Mouse (Mus musculus) midbrain, postnatal 0 days (tissue): ENCODE data around the gene Olfr317. TPM values are rescaled to one million over a fixed set of nuclear protein-coding genes. Genes with fewer than 3 reads are reported as not detected.
"Not testable (repeated sequence)": the region's sequence is repeated elsewhere in the genome, so short reads cannot be mapped to it uniquely, and the experiment has no call there.

ENCODE experiments used
- ATAC-seq: fragments of 200-750 bp; cut with Nextera tagmentation; 2 replicates; pipeline ENCODE4 v1.8.0; 2017; ENCODE audit warnings: moderate number of reproducible peaks, mild to moderate bottlenecking, moderate TSS enrichment, moderate library complexity; ENCODE audit not compliant: low FRiP score
- DNase-seq: peaks from one replicate; pipeline ENCODE4 v3.0.0-alpha.2; 2015; ENCODE audit warnings: low spot score
- H3K27ac ChIP-seq: fragments of 300-500 bp; sonication (generic); 2 replicates; pipeline ENCODE4 v1.5.1; 2014; ENCODE audit warnings: low read depth, mild to moderate bottlenecking, low read length, mixed read lengths
- H3K27me3 ChIP-seq: fragments of 300-500 bp; sonication (generic); 2 replicates; pipeline ENCODE4 v1.6.1; 2014; ENCODE audit warnings: low read length, control low read depth, mixed read lengths; ENCODE audit not compliant: insufficient read depth
- H3K36me3 ChIP-seq: fragments of 300-500 bp; sonication (generic); 2 replicates; pipeline ENCODE4 v1.6.1; 2014; ENCODE audit warnings: low read length, control low read depth, mixed read lengths; ENCODE audit not compliant: insufficient read depth
- H3K4me1 ChIP-seq: fragments of 300-500 bp; sonication (generic); 2 replicates; pipeline ENCODE4 v1.6.1; 2014; ENCODE audit warnings: mild to moderate bottlenecking, control low read depth, antibody characterized with exemption, low read length, mixed read lengths; ENCODE audit not compliant: insufficient read depth
- H3K4me2 ChIP-seq: fragments of 300-500 bp; sonication (generic); 2 replicates; pipeline ENCODE4 v1.6.1; 2014; ENCODE audit warnings: low read depth, mild to moderate bottlenecking, low read length, mixed read lengths; ENCODE audit not compliant: poor library complexity, severe bottlenecking
- H3K4me3 ChIP-seq: fragments of 300-500 bp; sonication (generic); 2 replicates; pipeline ENCODE4 v1.5.1; 2014; ENCODE audit warnings: low read depth, mild to moderate bottlenecking, low read length, moderate library complexity
- H3K9ac ChIP-seq: fragments of 300-500 bp; sonication (generic); replicated peaks from 2 replicates; pipeline ENCODE4 v1.6.1; 2014; ENCODE audit warnings: mild to moderate bottlenecking, low read length, moderate library complexity, mixed read lengths; ENCODE audit not compliant: poor library complexity, severe bottlenecking
- H3K9me3 ChIP-seq: fragments of 300-500 bp; sonication (generic); 2 replicates; pipeline ENCODE4 v1.6.1; 2016; ENCODE audit warnings: low read length, control low read depth
- CTCF ChIP-seq: IDR thresholded peaks from 2 replicates; pipeline ENCODE4 v1.5.1; 2016; ENCODE audit warnings: antibody characterized with exemption, mild to moderate bottlenecking
- WGBS: fragments of 180-500 bp; shearing (Covaris S2); extraction: QIAGEN DNeasy Blood & Tissue Kit; methylation state at CpG from one replicate; pipeline ENCODE4 v1.1.7; 2014; 5-methylcytosine and 5-hydroxymethylcytosine counted together
- polyA plus RNA-seq: library from polyadenylated mRNA; unstranded; fragments of >200 nt; fragmentation: Nextera tagmentation; extraction: Ambion mirVana; gene quantifications from 2 replicates; pipeline ENCODE4 v1.2.1, GENCODE M21; 2015
- total RNA-seq: library from RNA; depleted of rRNA; stranded (reverse); fragments of >200 nt; gene quantifications from 2 replicates; pipeline ENCODE4 v1.2.3, GENCODE M21; 2014

Gene Olfr317
- total and polyA plus RNA-seq, 2 experiments from 2014 or later = 0.11 to 0.12 TPM

DNA sequence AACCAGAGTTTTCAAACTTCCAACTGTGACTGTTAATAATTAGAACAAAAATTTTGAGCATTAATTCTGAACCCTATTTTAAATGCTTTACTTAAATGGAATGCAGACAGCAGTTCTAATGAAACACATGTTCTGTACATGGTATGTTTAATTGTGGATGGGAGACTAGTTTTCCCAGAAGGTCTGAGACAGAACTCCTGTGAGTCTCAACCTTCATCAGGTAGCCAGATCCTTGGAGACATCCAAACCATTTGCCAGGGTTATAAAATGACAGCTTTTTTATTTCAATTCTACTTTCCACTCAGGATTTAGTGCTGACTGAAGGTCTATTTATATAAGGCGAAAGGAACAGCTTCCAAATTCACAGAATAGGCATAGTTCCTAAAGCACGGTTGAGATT, 13.4 kb upstream of the Olfr317 start, which contains the start of gene Olfr316:
Gene Olfr316, plus strand, starts transcription at position 301 of the 400 bp plus-strand sequence.
- no peak for TF ChIP-seq CTCF
- H3K27ac ChIP-seq = no peak within 1 kb of the TSS
- no peaks in the 10 kb centered on the region for H3K9me3 ChIP-seq
- DNase-seq = no peak
- H3K4me1 ChIP-seq = no peaks in the 10 kb centered on the region
- WGBS = 93% methylated on average over 2 of the region's 2 CpGs
- no peaks in the 10 kb centered on the region for H3K36me3 ChIP-seq
- no peak within 1 kb of the TSS for H3K9ac ChIP-seq
- ATAC-seq = no peak
- no peaks in the 10 kb centered on the region for H3K27me3 ChIP-seq
- no peak within 1 kb of the TSS for H3K4me3 ChIP-seq
- no peak within 1 kb of the TSS for H3K4me2 ChIP-seq

DNA sequence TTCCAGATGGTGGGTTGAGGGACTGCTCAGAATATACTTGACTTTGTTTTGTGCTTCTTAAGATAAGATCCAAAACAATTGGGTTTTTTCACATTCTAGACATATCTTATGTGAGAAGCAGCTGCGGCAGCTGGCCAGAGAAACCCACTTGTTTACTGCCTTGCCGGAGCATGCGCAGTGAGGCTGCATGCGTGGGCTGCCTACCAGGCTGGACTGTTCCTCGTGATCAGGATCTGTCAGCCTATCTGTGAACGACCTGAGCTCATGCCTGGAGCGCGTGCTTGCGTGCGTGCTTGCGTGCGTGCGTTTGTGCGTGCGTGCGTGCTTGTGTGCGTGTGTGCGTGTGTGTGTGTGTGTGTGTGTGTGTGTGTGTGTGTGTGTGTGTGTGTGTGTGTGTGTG, 12.1 kb upstream of the Olfr317 start:
- 95% methylated on average over 18 of the region's 18 CpGs for WGBS
- DNase-seq, H3K27me3 ChIP-seq, H3K9me3 ChIP-seq, H3K4me2 ChIP-seq, H3K9ac ChIP-seq, H3K4me1 ChIP-seq, H3K36me3 ChIP-seq, H3K27ac ChIP-seq, H3K4me3 ChIP-seq, ATAC-seq: not testable (repeated sequence)

GRCm38 (mm10) chr11:58733372-58733771, 5.6 kb downstream of the Olfr317 start:
- H3K9ac ChIP-seq = no peak overlapping the region
- DNase-seq (peak; percentile 58), ATAC-seq (no peak)
- no peaks in the 10 kb centered on the region for H3K27me3 ChIP-seq
- no peaks in the 10 kb centered on the region for H3K4me1 ChIP-seq
- H3K27ac ChIP-seq = no peak overlapping the region
- no peak overlapping the region for H3K4me2 ChIP-seq
- H3K36me3 ChIP-seq = no peaks in the 10 kb centered on the region
- no peak overlapping the region for H3K4me3 ChIP-seq
- TF ChIP-seq CTCF = no peak
- no peaks in the 10 kb centered on the region for H3K9me3 ChIP-seq
- WGBS = 48% methylated on average over 3 of the region's 3 CpGs

- not testable (repeated sequence) for H3K9ac ChIP-seq, H3K27me3 ChIP-seq, ATAC-seq, H3K9me3 ChIP-seq, H3K4me2 ChIP-seq, H3K4me3 ChIP-seq, H3K36me3 ChIP-seq, DNase-seq, H3K27ac ChIP-seq, H3K4me1 ChIP-seq
- WGBS = 79% methylated on average over 6 of the region's 6 CpGs
Observed at GRCm38 (mm10) chr11:58727896-58728650, 10.9 kb downstream of the Olfr317 start.

- Histone ChIP-seq H3K4me3 (no peak within 1 kb of the TSS), H3K4me2 (no peak within 1 kb of the TSS), H3K36me3 (no peaks in the 10 kb centered on the region), H3K4me1 (no peaks in the 10 kb centered on the region), H3K9ac (no peak within 1 kb of the TSS), H3K27ac (no peak within 1 kb of the TSS), H3K9me3 (no peaks in the 10 kb centered on the region), H3K27me3 (no peaks in the 10 kb centered on the region)
- TF ChIP-seq CTCF = no peak
- DNase-seq (no peak), ATAC-seq (no peak)
Observed at GRCm38 (mm10) chr11:58723914-58724313, 15.1 kb downstream of the Olfr317 start, which contains the start of gene Olfr318. TSS of gene Olfr318 (minus strand) at chr11:58724014.

- Histone ChIP-seq H3K4me2 (no peak overlapping the region), H3K4me1 (no peaks in the 10 kb centered on the region), H3K9me3 (no peaks in the 10 kb centered on the region), H3K27ac (no peak overlapping the region), H3K4me3 (no peak overlapping the region), H3K9ac (no peak overlapping the region), H3K36me3 (no peaks in the 10 kb centered on the region), H3K27me3 (no peaks in the 10 kb centered on the region)
- DNase-seq = no peak
- no peak for TF ChIP-seq CTCF
- no peak for ATAC-seq
- 83% methylated on average over 4 of the region's 4 CpGs for WGBS
Observed at GRCm38 (mm10) chr11:58719701-58720100, 19.3 kb downstream of the Olfr317 start.

- not testable (repeated sequence) for ATAC-seq
- 94% methylated on average over 7 of the region's 7 CpGs for WGBS
Observed at GRCm38 (mm10) chr11:58717723-58718122, 21.3 kb downstream of the Olfr317 start.

More at GRCm38 (mm10) chr11:58717723-58718122, 21.3 kb downstream of the Olfr317 start:
- not testable (repeated sequence) for H3K9me3 ChIP-seq, H3K9ac ChIP-seq, H3K4me3 ChIP-seq, H3K4me1 ChIP-seq, H3K4me2 ChIP-seq, DNase-seq, H3K27ac ChIP-seq, H3K27me3 ChIP-seq, H3K36me3 ChIP-seq
